Mouse (Mus musculus): ENCODE measurements at regions not wholly inside any gene's neighbourhood (a gene's known extent, or its start where the extent isn't known, plus 50 kb on each side); places are given as distances from the start of the nearest gene placed in this dataset.

DNA sequence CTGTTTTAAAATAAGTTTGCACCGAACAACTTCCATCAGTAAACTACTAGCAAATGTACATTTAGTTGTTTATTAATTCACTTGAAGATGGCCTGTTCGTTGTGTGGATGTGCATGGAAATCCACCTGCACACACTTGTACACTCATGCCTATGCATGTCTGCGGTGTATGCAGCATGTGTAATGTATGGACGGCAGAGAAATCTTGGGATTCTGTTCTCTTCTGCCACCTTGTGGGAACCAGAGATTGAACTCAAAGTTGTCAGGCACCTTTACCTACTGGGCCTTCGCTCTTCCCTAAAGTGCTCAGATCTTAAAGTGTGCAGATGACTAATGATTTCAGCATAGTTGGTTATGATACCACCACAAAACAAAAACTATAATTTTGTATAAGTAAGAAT, 137.4 kb downstream of the Kitl start:
- TF ChIP-seq CTCF (IDR thresholded peaks at IDR 0.05) (peak; percentile 81), EP300 (IDR thresholded peaks at IDR 0.05) (no peak)
